Mouse (Mus musculus) layer of hippocampus, adult 11-12 months (tissue): ENCODE results near the gene Olfr678.
"Not testable (repeated sequence)": the region's sequence is repeated elsewhere in the genome, so short reads cannot be mapped to it uniquely, and the experiment has no call there.

Source experiments
- DNase-seq: peaks from one replicate; pipeline ENCODE4 v3.0.0; 2022; ENCODE audit warnings: low spot score

Gene Olfr678

GRCm38 (mm10) chr7:105064175-105064574 lies at the start of gene Olfr678:
Gene Olfr678 (plus strand): TSS chr7:105064475.
- no peak for DNase-seq

- DNase-seq = no peak
Measured at GRCm38 (mm10) chr7:105022530-105022929, 41.7 kb upstream of the Olfr678 start.

- no peak for DNase-seq
Measured at GRCm38 (mm10) chr7:105028360-105028759, 35.9 kb upstream of the Olfr678 start, which contains the start of gene Olfr675. Gene Olfr675 (minus strand): TSS chr7:105028460.

GRCm38 (mm10) chr7:105032398-105032797 lies 31.9 kb upstream of the Olfr678 start, which contains the start of gene Olfr676:
Gene Olfr676 (plus strand): TSS chr7:105032698.
- DNase-seq = no peak

- not testable (repeated sequence) for DNase-seq
Measured at GRCm38 (mm10) chr7:105033836-105034235, 30.4 kb upstream of the Olfr678 start.

GRCm38 (mm10) chr7:105058951-105059350 lies 5.3 kb upstream of the Olfr678 start:
- DNase-seq = no peak

GRCm38 (mm10) chr7:105080905-105081304 lies 16.6 kb downstream of the Olfr678 start, which contains the start of gene Olfr679:
Gene Olfr679 (plus strand): TSS chr7:105081205.
- DNase-seq = no peak

- not testable (repeated sequence) for DNase-seq
Measured at GRCm38 (mm10) chr7:105092717-105093116, 28.4 kb downstream of the Olfr678 start, which contains the start of gene Olfr680-ps1. Gene Olfr680-ps1 (minus strand): TSS chr7:105092817.

GRCm38 (mm10) chr7:105116536-105116935 lies 52.3 kb downstream of the Olfr678 start, which contains the start of gene Olfr681:
Gene Olfr681 (plus strand): TSS chr7:105116836.
- DNase-seq = no peak
